Mouse (Mus musculus) skeletal muscle tissue, adult 2 months (tissue): ENCODE measurements around the gene Hspa4l.

ENCODE experiments used
- DNase-seq: peaks from one replicate; pipeline ENCODE4 v3.0.0-alpha.2; 2012; ENCODE audit warnings: low read depth, low spot score

Gene Hspa4l

DNA sequence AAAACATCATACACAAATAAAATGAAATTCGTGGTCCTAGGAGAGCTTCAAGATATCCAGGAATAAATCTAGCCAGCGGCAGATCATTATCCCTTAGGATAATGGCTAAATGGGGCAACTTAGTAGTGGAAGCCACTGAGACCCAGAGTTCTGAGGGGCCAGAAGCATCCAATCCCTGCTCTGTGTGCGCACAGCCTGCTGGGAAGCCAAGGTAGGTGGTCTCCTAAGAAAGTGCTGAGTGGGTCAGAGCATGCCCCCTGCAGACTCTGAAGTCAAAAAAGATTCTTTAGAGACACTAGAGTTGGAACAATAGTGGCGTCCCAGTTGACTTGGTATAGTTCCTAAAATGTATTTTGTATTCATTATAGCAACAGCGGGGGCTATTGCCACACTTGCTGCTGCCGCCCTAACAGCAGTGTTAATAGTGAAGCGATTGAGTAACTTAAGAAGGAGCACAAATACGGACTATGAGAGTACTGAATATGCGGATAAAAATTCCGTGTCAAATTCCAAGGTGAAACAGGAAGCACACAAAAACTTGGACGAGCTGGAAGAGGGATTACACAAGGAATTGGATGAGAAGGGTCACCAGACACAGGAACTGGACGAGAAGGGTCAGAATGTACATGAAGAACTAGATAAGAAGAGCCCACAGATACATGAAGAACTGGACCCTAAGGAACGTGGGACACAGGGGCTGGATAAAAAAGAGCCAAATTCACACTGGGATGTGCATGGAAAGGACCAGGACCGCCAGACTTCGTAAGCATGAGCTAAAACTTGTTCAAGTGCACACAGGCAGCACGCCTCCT is at the start of gene Hspa4l:
Gene Hspa4l (plus strand): TSS at position 472 of the 812 bp plus-strand sequence.
- DNase-seq, result no peak

DNA sequence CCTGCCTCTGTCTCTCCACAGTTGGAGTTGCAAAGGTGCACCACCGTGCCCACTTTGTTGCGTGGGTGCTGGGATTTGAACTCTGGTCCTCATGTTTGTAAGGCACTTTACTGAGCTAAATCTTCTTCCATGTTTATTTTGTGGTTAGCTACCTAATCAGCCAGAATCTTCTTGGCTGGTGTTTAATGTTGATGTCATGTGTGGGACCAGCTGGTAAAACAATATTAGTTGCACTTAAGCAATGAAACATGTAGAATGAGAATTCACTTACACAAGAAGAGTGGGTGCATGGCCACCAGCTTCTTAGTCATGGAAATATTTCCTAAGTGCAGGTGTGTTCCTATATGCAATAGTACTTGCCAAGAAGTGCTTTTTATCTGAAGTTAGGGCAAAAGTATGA is 49.1 kb upstream of the Hspa4l start:
- no peak for DNase-seq

DNA sequence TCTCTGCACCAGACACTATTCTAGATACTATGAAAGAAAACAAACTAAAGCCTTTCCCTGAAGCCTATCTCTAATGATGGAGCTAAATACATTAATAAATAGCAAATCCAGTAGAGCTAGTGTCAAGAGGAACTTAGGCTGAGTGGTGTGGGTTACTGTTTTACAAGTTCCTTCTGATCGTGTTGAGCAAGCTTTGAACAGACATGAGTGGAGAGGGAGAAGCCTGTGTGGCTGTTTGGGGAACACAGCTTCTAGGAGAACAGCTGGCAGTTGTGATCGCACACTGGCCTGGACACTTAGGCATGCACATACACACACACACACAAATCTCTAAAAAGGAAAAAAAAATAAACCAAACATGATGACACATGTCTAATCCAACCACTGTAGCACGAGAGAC is 45.5 kb upstream of the Hspa4l start:
- DNase-seq, result no peak

DNA sequence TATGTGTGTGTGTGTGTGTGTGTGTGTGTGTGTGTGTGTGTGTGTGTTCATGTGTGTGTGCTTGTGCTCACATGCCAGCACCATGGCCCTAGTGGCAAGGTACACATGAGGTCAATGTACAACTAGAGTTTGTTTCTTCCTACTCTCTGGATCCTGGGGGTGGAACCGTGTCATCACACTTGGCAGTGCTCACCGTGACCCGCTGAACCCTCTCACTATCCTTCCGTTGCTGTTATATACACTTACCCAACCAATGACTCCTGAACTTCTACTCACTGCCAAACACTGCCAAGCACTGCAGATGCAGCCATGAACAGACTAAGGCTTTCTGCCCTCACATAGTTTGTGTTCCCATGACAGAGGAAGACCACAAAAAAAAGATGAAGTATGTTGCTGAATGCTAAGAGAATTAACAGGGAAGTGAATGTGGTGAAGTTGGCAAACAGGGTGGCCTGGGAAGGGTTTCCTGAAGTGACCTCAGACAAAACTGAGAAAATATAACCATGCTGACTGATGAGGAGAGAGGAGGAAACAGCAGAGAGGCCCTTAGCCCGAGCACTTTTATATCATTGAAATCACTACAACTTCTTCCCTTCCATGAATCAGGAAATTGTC is 39.4 kb upstream of the Hspa4l start:
- peak; percentile 31 for DNase-seq

DNA sequence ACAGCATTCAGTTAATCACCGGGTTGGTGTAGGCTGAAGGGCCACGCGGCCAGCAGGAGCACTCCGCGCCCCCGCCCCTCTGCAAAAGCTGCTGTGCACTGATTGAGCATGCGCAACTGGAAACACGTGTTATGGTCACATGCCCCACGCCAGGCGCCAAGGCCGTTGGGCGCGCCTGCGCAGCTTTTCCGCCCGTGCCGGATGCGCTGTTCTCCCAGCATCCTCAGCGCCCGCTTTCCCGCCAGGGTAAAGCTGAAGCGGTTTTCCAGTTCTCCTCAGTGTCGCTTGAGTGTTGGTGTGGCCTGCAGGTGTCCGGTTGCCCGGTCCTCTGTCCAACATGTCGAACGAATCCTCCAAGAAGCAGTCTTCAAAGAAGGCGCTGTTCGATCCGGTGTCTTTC is 35.6 kb upstream of the Hspa4l start, which contains the start of gene Slc25a31:
Gene Slc25a31 (plus strand): TSS at position 201 of the 400 bp plus-strand sequence.
- DNase-seq, result no peak

DNA sequence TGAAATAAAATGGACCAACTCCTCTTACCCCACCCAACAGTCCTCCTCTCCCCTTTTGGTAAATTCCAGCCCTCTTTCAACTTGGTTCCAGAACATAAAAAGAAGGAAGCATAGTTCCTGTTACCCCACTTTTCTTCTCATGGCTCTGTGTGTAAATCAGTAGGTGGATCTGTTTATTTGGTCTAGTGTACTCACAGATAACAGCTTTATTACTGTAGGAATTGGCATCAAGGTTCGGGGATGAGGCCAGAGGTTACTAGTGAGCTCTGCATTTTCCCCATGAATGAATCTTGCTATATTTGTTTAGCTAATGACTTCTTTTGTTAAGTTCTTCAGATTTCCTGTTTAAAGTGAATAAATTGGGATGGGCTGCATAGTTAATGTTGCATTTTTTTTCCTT is 28.2 kb upstream of the Hspa4l start:
- DNase-seq, result no peak

DNA sequence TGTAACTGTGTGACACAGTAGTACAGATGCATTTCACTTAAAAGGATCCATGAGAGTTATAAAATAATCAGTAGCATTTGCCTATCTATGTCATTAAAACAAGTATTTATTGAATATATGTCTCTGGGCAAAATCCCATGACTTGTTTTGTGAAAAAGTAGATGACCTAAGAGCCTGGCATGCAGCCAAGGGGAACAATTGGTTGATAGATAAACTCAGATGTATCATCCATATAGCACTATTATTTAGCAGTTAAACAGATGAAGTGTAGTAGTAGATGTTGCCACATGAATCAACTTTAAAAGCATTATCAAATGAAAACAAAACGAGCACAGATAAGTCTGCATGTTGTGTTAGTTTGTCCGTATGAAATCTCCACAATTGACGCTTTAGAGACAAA is 25.3 kb upstream of the Hspa4l start:
- DNase-seq, result no peak

DNA sequence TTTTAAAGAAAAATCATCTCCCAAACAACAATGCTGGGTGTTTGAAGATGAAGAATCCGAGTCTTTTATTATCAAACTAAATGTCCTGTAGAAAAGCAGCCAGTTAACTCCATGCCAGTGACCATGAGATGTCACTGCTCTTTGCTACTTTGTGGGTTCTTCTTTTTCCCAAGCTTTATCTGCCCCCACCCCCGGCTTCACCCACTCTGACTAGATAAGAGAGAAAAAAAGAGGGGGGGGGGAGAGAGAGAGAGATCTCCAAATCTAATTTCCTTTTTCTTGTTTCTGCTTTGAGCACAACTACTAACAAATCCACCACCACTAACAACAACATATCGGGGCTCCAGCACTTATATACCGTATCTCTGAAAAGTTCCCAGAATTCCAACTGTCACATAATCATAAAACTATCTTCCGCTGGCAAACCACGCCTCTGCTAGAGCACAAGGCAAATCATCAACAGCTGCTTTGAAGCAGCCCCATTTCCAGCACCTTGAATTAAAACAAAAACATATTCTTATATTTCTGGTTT is 5.8 kb upstream of the Hspa4l start:
- no peak for DNase-seq

DNA sequence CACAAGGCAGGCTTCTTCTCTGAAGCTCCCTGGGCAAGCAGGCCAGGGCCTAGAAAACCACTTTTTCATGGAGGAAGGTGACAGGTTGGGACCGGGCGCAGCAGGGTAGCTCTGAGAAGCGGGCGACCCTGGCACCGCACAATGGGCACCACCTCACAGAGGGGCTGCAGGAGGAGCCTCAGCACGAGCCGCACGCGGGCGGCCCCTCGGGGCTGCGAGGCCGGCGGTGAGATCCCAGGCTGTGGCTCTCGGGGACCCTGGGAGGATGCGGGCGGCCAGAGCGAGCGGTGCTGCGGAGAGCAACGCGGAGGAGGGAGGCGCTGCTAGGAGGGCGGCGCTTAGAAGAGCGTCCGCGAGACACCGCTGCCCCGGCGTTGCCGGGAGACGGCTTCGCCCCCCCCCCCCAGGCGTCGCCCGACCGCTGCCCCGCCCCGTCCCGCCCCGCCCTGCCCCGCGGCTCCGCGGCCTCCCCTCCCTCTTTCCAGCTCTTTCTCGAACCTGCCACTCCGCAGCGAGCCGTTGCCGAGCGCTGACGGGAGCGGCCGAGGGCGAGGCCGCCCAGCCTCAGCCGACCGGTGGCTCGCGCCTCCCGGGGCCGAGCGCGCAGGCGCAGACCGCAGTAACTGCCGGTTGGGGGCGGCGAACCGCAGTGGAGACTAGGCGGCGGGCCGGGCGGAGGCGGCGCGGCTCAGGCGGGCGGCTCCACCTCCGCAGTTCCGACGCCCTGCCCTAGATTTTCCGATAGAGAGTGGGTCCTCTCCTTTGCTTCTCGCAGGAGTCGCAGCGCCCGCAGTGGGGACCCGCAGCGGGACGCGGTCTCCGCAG is 753 bp downstream of the Hspa4l start:
- peak; percentile 79 for DNase-seq

DNA sequence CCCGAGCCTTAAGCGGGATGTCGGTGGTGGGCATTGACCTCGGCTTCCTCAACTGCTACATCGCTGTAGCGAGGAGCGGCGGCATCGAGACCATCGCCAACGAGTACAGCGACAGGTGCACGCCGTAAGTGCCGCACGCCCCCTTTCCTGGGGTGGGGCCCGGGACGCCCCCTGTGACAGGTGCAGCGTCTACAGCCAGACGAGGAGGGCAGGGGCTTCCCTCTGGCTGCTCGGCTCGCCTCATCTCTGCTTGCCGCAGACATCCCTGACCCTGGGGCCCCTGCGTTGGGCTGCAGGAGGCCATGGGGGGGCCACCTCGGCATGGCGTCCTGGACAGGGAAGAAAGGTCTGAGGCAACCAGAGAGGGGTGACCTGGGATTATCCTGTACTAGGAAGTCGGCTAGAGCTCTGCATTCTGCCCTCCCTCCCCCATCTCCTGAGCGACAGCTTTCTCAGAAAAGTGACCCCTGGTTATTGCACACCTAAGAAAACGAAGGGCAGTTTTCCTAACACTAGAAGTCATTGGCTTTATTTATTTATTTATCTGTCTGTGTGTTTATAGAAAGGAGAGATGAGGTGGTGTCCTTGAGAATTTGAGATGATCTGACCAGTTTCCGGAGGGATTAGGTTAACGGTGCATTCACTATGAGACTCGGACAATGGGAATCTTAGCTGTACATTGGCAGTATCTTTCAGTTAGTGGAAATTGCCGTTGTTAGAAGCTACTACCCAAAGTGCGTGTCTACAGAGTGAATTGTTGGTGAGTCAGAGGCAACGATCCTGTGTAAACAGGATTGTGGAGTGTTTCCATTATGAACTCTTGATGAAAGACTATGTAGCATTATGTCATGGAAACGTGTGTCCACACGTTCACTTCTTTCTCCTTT is 1.6 kb downstream of the Hspa4l start:
- no peak for DNase-seq

DNA sequence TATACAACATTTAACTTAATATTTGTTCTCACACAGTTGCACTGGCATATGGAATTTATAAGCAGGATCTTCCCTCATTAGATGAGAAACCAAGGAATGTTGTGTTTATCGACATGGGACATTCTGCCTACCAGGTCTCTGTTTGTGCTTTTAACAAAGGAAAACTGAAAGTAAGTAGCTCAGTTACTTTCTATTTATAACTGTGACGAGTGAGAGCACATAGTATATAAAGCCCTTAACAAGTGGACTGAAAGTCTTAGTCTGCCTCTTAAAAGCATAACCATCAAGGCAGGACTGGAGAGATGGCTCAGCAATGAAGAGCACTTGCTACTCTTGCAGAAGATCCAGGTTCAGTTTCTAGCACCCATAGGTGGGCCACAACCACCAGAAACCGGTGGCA is 16.5 kb downstream of the Hspa4l start:
- DNase-seq, result no peak

DNA sequence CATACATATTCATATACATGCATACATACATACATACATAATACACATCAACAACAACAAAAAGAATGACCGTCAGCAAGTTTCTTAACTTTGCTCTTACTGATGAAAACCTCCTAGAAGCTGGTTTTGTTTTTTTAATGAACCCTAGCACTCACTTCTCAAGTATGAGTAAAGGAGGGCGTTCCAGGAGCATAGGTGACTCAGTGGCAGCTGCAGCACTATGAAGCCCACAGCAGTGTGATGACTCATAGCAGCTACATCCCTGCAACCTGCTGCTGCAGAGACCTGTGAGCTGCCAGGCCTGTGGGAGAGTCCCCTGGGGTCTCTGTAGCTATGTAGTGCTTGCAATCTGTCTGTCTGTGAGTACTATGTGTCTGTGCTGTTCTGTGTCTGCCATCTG is 17.0 kb downstream of the Hspa4l start:
- no peak for DNase-seq

DNA sequence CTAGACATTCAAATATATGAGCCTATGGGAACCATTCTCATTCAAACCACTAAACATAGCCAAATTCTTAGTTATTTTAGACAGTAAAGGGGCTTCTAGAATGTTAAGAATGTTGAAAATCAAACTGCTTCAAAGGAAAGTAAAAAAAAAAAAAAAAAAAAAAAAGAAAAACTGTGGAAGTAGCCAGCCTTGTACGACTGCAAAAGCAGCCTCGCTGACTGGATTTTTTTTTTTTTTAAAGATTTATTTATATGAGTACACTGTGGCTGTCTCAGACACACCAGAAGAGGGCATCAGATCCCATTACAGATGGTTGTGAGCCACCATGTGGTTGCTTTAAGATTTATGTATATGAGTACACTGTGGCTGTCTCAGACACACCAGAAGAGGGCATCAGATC is 49.5 kb downstream of the Hspa4l start:
- DNase-seq, result no peak

DNA sequence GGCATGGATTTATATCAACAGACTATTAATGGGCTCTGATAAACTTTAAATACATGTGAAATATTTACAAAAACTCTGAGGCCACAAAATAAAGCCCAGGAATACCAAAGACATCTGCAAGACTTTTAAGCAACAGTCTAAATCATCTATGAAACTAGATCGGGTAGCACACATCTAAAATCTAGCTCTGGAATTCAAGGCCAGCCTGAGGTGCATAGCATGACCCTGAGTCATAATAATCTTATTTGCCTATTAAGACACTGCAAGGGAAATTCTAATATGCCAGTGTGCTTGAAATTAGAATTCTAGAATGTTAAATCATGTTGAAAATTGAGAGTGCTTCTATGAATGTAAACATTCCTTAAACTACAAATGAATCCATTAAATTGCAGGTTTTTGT is 53.8 kb downstream of the Hspa4l start:
- no peak for DNase-seq

DNA sequence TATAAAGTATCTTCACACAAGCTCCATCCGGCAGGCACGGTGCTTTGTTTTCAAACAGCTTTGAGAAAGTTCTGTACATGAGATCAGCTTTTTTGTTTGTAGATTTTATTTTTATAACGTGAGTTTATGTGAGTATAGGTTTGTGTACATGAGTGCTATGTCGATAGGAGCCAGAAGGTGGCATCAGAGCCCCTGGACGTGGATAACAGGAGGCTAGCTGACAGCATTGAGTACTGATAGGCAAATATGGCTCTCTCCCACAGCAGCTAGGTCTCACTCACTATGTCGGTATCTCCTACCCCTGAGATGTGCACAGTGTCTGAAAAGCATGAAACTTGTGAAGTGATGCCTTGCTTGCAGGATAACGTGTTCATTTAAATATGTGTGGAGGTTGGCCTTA is 54.2 kb downstream of the Hspa4l start:
- peak; percentile 11 for DNase-seq

DNA sequence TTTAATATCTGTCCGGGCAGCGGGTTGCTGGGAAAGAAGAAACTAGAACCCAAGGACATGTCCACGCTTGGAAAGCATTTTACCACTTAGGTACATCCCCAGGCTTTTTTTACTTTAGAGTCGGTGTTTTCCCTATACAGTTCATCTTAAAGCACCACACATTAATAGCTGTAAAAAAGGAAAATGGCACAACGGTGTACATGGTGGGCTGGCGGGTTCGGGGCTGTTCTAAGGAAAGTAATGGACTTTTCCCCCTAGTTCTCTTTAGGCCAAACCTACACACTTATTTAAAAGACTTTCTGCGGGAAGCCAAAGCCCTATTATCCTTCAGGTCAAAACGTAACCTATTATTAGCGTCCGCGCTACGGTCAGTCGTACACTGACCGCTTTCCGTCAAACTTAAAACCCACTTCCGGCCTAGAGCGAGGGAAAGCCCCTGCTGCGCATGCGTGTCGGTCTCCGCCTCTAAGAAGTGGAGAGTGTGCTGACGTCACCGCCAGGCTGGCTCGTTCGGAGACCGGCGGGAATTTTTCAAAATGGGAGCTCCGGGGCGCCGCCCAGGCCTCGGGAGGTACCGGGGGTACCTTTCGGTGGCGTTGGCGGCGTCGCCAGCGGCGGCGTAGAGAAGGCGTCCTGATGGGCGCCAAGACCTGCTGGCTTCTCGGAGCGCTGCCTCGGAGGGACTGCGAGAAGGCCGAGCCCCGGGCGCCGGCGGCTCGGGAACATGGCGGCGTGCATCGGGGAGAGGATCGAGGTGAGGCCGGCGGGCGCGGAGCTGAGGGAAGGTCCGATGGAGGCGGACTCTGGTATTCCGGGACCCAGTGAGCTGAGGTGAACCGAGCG is 55.5 kb downstream of the Hspa4l start, which contains the start of gene Plk4:
Gene Plk4 (plus strand): TSS at position 490 of the 843 bp plus-strand sequence.
- DNase-seq, result peak; percentile 97

DNA sequence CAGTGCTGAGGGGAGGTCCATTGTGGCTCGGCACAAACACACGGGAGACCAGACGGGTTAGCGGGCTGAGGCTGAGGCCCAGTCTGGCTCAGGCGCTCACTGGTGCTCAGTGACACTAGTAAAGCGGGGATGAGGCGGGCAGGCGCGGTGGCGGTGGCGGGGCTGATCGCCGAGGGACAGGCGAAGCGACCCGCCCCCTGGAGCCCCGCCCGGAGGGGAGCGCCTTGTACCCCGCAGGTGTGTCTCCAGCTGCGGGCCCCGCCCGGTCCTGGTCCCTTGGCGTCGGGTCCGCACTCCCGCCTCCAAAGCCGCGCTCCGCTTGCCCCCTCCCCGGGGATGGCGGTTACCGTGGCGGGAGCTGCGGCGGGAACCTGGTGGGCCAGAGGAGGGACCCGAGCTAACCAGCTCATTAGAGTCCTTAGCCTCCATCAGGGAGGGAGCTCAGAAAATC is 56.1 kb downstream of the Hspa4l start:
- peak; percentile 2 for DNase-seq

DNA sequence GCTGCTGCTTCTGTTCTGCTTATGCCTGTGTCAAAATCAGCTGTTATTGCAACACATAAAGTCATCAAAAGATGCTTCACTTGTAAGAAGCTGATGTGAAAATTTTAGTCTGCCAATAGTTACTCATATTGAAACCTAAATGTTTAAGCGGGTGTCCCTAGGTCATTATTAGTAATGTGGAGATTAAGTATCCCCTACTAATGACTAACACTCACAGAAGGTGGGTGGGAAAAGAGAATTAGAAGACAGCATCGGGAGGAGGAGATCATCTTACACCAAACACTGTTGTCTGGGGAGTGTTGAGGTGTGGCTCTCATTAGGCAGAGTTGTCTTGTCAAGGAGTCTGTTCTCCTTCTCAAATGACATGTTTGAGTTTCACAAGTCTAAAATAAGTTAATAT is 62.6 kb downstream of the Hspa4l start:
- DNase-seq, result no peak

DNA sequence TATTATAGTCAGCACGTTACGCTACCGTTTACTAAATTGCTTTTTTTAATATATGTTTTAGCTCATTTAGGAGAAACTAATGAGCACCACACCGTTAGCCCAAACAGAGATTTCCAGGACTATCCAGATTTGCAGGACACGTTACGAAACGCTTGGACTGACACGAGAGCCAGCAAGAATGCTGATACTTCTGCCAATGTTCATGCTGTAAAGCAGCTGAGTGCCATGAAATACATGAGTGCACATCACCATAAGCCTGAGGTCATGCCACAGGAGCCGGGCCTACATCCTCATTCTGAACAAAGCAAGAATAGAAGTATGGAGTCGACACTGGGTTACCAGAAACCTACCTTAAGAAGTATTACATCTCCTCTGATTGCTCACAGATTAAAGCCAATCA is 64.4 kb downstream of the Hspa4l start:
- no peak for DNase-seq

DNA sequence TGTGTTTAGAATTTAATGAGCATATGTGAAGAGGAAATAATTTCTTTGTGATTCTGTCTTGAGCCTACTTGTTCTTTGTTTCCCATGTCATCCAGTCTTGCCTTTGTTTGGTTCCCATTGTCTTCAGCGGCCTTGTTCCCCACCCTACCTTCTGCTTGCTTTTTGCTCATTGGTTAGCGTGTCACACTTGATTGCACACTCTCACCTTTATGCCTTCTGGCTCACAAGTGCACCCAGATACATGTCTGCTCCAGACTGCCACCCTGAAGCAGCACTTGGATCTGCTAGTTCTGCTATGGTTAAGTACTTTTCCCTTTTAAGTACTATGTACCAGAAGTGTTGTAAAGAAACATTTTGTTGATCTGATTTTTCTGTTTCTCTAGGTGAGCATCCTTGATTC is 65.6 kb downstream of the Hspa4l start:
- DNase-seq, result no peak
